Mouse (Mus musculus) layer of hippocampus, postnatal 14 days (tissue): ENCODE results near the gene Tead1. TPM values are rescaled to one million over a fixed set of nuclear protein-coding genes. Genes with fewer than 3 reads are reported as not detected.

Source experiments
- microRNA-seq, 2 experiments: library from miRNA; unstranded; fragments of <30 nt; microRNA quantifications; one replicate each; pipeline ENCODE4 v1.2.0; 2021
- total RNA-seq, 2 experiments: library from RNA; stranded (reverse); gene quantifications; 2 replicates each; pipeline ENCODE4 v1.2.3; 2021

Tead1 gene
- total RNA-seq, 2 experiments from 2014 or later = 30.7 to 34.3 TPM

Small RNA genes within 50 kb of the gene (microRNA-seq; reads per million reads assigned to microRNA genes)
- 0 reads per million in 2 experiments for gene Gm44462
